Mouse (Mus musculus) hindbrain, embryonic 10.5 days (tissue): ENCODE measurements around the gene Plekhj1. TPM values are rescaled to one million over a fixed set of nuclear protein-coding genes. Genes with fewer than 3 reads are reported as not detected.

Experiments used
- microRNA counts: library from miRNA; unstranded; fragments of <30 nt; microRNA quantifications from one replicate; lab custom pipeline; 2017
- polyA plus RNA-seq: library from polyadenylated mRNA; unstranded; fragments of >200 nt; fragmentation: Nextera tagmentation; extraction: Ambion mirVana; gene quantifications from 2 replicates; pipeline ENCODE4 v1.2.1, GENCODE M21; 2016

Plekhj1 gene
- polyA plus RNA-seq, 1 experiment from 2014 or later, result 189 TPM

MicroRNA genes within 50 kb of the gene (microRNA counts, 519-probe panel; counts per million panel counts)
- 1,255 counts per million, percentile 77 among the panel's probes with 10 or more counts for microRNA mmu-miR-1982 (lab: Ali Mortazavi, UCI)

Other genes starting within 250 kb of the Plekhj1 start
- gene Rexo1, start 237.1 kb downstream of the Plekhj1 start, polyA plus RNA-seq, result 33.3 and 38.5 TPM in 2 replicates
- 6.9 and 7.3 TPM in 2 replicates for gene Klf16, start 221.3 kb downstream of the Plekhj1 start, polyA plus RNA-seq
- gene Abhd17a, start 208.3 kb downstream of the Plekhj1 start, polyA plus RNA-seq, result 89.1 and 109 TPM in 2 replicates
- gene Scamp4, start 195.8 kb downstream of the Plekhj1 start, polyA plus RNA-seq, result 89.9 and 92.0 TPM in 2 replicates
- 11.0 and 11.3 TPM in 2 replicates for gene Adat3, start 195.7 kb downstream of the Plekhj1 start, polyA plus RNA-seq
- gene Gm49322, start 192.6 kb downstream of the Plekhj1 start, polyA plus RNA-seq, result 4.6 and 5.5 TPM in 2 replicates
- gene Csnk1g2, start 175.8 kb downstream of the Plekhj1 start, polyA plus RNA-seq, result 169 and 180 TPM in 2 replicates
- gene Btbd2, start 141.6 kb downstream of the Plekhj1 start, polyA plus RNA-seq, result 77.0 and 77.1 TPM in 2 replicates
- gene Mknk2, start 120.5 kb downstream of the Plekhj1 start, polyA plus RNA-seq, result 93.2 and 97.8 TPM in 2 replicates
- gene Mob3a, start 96.6 kb downstream of the Plekhj1 start, polyA plus RNA-seq, result 68.8 and 77.2 TPM in 2 replicates
- gene Izumo4, start 96.4 kb downstream of the Plekhj1 start, polyA plus RNA-seq, result 13.7 and 18.7 TPM in 2 replicates
- 59.9 and 65.8 TPM in 2 replicates for gene Ap3d1, start 56.4 kb downstream of the Plekhj1 start, polyA plus RNA-seq
- 20.3 and 22.8 TPM in 2 replicates for gene Dot1l, start 43.4 kb downstream of the Plekhj1 start, polyA plus RNA-seq
- 109 and 119 TPM in 2 replicates for gene Sf3a2, start 428 bp downstream of the Plekhj1 start, polyA plus RNA-seq
- gene Amh, start 6.6 kb upstream of the Plekhj1 start, polyA plus RNA-seq, result 0.12 and 0.16 TPM in 2 replicates
- 0.65 and 0.68 TPM in 2 replicates for gene Jsrp1, start 14.9 kb upstream of the Plekhj1 start, polyA plus RNA-seq
- gene Oaz1, start 28.0 kb upstream of the Plekhj1 start, polyA plus RNA-seq, result 2,287 and 2,328 TPM in 2 replicates
- 0.61 and 0.93 TPM in 2 replicates for gene Lingo3, start 45.4 kb upstream of the Plekhj1 start, polyA plus RNA-seq
- 314 and 327 TPM in 2 replicates for gene Lsm7, start 56.6 kb upstream of the Plekhj1 start, polyA plus RNA-seq
- gene Sppl2b, start 56.6 kb upstream of the Plekhj1 start, polyA plus RNA-seq, result 46.3 and 52.9 TPM in 2 replicates
- gene Tmprss9, start 73.2 kb upstream of the Plekhj1 start, polyA plus RNA-seq, result 0.04 and 0.14 TPM in 2 replicates
- gene Timm13, start 102.3 kb upstream of the Plekhj1 start, polyA plus RNA-seq, result 374 and 391 TPM in 2 replicates
- gene Lmnb2, start 119.6 kb upstream of the Plekhj1 start, polyA plus RNA-seq, result 65.8 and 78.4 TPM in 2 replicates
- gene Gadd45b, start 131.4 kb upstream of the Plekhj1 start, polyA plus RNA-seq, result 9.8 and 11.8 TPM in 2 replicates
- 7.1 and 8.6 TPM in 2 replicates for gene Gng7, start 216.3 kb upstream of the Plekhj1 start, polyA plus RNA-seq
- 4.6 and 9.8 TPM in 2 replicates for gene Diras1, start 227.0 kb upstream of the Plekhj1 start, polyA plus RNA-seq
- 16.9 and 26.7 TPM in 2 replicates for gene Slc39a3, start 238.8 kb upstream of the Plekhj1 start, polyA plus RNA-seq